Mouse (Mus musculus): ENCODE measurements at regions not wholly inside any gene's neighbourhood (a gene's known extent, or its start where the extent isn't known, plus 50 kb on each side); places are given as distances from the start of the nearest gene placed in this dataset.

DNA sequence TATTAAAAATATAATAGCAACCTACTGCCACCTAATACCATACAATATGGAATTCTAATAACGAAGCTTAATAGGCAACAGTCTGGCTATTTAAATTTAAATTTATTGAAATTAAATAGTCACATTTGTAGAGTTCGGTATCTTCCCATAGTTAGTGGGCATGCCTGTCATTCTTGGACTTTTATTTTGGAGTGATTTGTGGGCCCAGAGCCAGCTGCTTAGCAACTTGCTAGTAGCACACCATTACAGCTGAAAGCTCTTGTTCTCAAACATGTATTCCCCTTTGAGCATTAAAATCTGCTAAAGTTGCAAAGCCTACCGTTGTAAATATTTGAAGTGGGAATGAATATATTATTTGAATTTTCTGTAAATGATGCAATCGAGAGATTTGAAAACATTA, 359.2 kb upstream of the Nrsn1 start:
- TF ChIP-seq CTCF (IDR thresholded peaks at IDR 0.05; ENCODE audit: control insufficient read depth, insufficient read depth, insufficient read length) (no peak), MYOG (IDR thresholded peaks at IDR 0.05; ENCODE audit: control insufficient read depth, extremely low read depth, insufficient read length) (no peak), USF1 (IDR thresholded peaks at IDR 0.05; ENCODE audit: low read depth) (no peak)
